Mouse (Mus musculus) cerebellum, adult (tissue): ENCODE measurements around the gene Zfp968.
"Not testable (repeated sequence)": the region's sequence is repeated elsewhere in the genome, so short reads cannot be mapped to it uniquely, and the experiment has no call there.

ENCODE experiments used
- ATAC-seq: cut with Nextera tagmentation; 2 replicates; pipeline ENCODE4 v1.9.2; 2017; ENCODE audit warnings: mild to moderate bottlenecking, moderate library complexity, mixed read lengths; ENCODE audit not compliant: insufficient number of reproducible peaks, low FRiP score, low TSS enrichment

Zfp968 gene

GRCm38 (mm10) chr2:175372136-175372535 lies at the start of gene Zfp968:
Gene Zfp968 (plus strand): TSS chr2:175372436.
- ATAC-seq = not testable (repeated sequence)

DNA sequence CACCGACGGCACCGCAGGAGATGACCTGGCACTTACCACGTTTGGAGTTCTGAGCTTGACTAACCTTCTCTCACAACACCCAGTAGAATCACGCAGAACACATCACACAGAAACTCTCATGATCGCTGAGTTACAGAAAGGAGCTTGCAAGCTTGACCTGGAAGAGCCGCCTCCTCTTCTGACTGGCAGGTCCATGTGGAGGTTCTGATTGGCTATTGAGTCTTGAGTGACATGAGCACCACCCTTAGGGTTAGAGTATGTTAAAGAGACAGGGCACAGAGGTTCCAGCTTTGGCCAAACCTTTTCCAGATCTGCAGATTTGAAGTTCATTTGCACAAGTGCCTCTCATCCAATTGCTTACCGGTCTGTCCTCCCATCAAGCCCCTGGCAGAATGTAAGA lies 34.1 kb upstream of the Zfp968 start, which contains the start of gene Gm4631:
TSS of gene Gm4631 (minus strand) at position 101 of the 400 bp plus-strand sequence.
- not testable (repeated sequence) for ATAC-seq
